Mouse (Mus musculus) left cerebral cortex, postnatal 14 days (tissue): ENCODE measurements at regions not wholly inside any gene's neighbourhood (a gene's known extent, or its start where the extent isn't known, plus 50 kb on each side); places are given as distances from the start of the nearest gene placed in this dataset.

Experiments used
- DNase-seq, 2 experiments: peaks; one replicate each; pipeline ENCODE4 v3.0.0; 2021 to 2022; ENCODE audit warnings: low spot score in 2 of 2, mixed read lengths in 1 of 2
- intact Hi-C: fragments of 180-260 bp; cut with DNase I; formaldehyde crosslinking; loops from one replicate; pipeline ENCODE4 v1.15.1; 2025

DNA sequence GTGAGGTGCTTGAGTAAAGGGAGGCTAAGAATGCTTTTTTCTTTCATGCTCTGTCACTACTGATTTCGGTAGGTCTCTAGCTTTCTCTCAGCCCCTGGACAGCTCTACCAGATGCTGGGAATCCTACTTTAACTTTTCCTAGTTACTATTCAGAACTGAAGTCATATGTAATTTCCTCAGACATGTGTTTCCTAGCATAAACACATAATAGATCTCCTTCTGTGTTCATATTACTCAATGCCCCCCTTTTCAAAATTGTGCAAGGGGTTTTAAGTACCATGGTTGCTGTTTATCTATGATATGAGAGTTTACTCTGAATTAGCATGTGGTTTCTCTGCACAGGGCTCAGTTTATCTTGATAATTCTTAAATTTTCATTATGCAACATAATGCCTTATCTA is 1472.5 kb downstream of the Olfm4 start:
- no peak for DNase-seq
- intact Hi-C loops, result no loop called here

DNA sequence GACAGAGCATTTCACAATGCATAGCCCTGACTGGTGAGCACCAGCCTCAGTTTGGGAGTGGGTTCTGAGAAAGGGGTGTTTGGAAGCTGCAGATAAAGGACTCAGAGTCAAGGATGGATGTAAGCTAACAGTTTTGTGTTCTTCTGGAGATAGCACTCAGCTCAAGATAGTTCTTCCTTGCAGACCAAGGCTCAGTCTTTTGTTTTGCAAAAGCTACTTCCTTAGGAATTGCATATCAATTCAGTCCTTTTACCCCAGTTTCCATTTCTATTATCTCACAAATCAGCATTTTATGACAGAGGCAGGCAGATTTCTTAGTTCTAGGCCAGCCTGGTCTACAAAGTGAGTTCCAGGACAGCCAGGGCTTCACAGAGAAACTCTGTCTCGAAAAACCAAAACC is 1495.4 kb downstream of the Olfm4 start:
- intact Hi-C loops, result no loop called here
- DNase-seq, result no peak

DNA sequence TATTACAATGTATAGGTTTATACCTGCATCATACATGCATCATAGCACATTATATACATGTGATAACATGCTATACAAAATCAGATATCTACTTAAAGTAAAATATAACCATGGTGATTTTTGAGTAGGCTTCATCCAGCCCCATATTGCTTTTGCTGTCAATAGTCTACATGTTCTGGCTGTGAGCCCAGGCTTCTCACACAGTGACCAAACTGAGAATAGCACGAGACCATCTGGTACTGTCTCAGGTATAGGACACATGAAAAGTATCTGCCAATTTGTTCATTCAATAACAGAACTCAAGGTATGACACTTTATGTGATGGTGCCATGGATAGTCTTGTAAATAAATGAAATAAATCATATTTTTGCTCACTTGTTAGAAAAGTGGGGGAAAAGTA is 1499.7 kb downstream of the Olfm4 start:
- intact Hi-C loops, result no loop called here
- peak in 1 of 2 experiments; percentile 4 for DNase-seq

DNA sequence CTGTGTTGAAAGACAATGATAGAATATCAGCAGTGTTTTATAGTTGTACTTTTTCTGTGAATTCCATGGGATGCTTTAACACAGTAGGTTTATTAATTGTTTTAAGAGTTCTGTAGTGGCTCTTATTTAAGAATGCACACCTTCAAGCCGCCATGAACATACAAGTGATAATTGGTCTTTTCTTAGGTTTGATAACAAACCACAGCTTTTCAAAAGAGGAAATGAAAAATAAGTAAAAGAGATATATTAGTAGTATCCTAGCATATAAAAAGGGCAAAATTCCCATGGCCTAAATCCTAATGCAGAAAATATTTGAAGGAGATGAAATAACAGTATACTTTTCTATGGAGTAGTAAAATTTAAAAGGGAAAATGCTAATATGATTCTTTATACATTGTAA is 1525.1 kb downstream of the Olfm4 start:
- no peak for DNase-seq
- intact Hi-C loops, result no loop called here
